ENCODE assay signal across 16 mouse cellular contexts in genomic region chr3:110105982-110106381, GRCm38 (mm10). TPM values are rescaled to one million over a fixed set of nuclear protein-coding genes. Genes with fewer than 3 reads are reported as not detected.
DNase-seq lines count a peak whose midpoint lies in the region; ATAC-seq and TF ChIP-seq lines count a peak whose summit lies in the region.
"Had no signal": no experiment of that assay in that cellular context is flagged by ENCODE, and none has a peak within 500 bp of the region (broad histone marks: within the 10 kb centered on the region; RNA-seq: fewer than 3 reads in every experiment).

No protein-coding gene starts in this region.

- TF ChIP-seq CTCF in forebrain, postnatal 0 days (IDR thresholded peaks at IDR 0.05; ENCODE audit: low read depth), result 0 out of 2 replicates have a peak, but pooled peaks have one; percentile 15
- peak; percentile 22; the same call in 1 of the 2 replicates for TF ChIP-seq CTCF in left cerebral cortex, adult 2 months (IDR thresholded peaks at IDR 0.05)

- H3K36me3 ChIP-seq in forebrain, postnatal 0 days (ENCODE audit: insufficient read depth), result no peaks in the 10 kb centered on the region
- H3K36me3 ChIP-seq in forebrain, embryonic 13.5 days (ENCODE audit: poor library complexity, severe bottlenecking), result no peaks in the 10 kb centered on the region
- H3K36me3 ChIP-seq: limb, embryonic 13.5 days; neural tube, embryonic 13.5 days had no signal

- H3K27me3 ChIP-seq in forebrain, postnatal 0 days (ENCODE audit: insufficient read depth, low read length), result no peaks in the 10 kb centered on the region
- no peaks in the 10 kb centered on the region for H3K27me3 ChIP-seq in forebrain, embryonic 13.5 days
- H3K27me3 ChIP-seq: limb, embryonic 13.5 days; neural tube, embryonic 13.5 days had no signal

- intact Hi-C loops in left cerebral cortex, adult 2 months (cut with DNase I), result no loop called here

- H3K9ac ChIP-seq in forebrain, postnatal 0 days, result no peak overlapping the region
- H3K9ac ChIP-seq in forebrain, embryonic 13.5 days, result no peak overlapping the region
- H3K9ac ChIP-seq: limb, embryonic 13.5 days; neural tube, embryonic 13.5 days had no signal

- no peak overlapping the region for H3K4me2 ChIP-seq in forebrain, postnatal 0 days (ENCODE audit: low read depth)
- H3K4me2 ChIP-seq in forebrain, embryonic 13.5 days, result no peak overlapping the region
- H3K4me2 ChIP-seq: limb, embryonic 13.5 days; midbrain, embryonic 11.5 days; neural tube, embryonic 13.5 days had no signal

- WGBS in forebrain, postnatal 0 days, result 37% methylated on average over 2 of the region's 2 CpGs
- WGBS in forebrain, embryonic 13.5 days, result 32% methylated on average over 2 of the region's 2 CpGs

- no peak overlapping the region for H3K4me3 ChIP-seq in forebrain, postnatal 0 days (ENCODE audit: low read depth, low read length)
- no peak overlapping the region for H3K4me3 ChIP-seq in forebrain, embryonic 13.5 days
- H3K4me3 ChIP-seq in left cerebral cortex, adult 2 months, result no peak overlapping the region
- H3K4me3 ChIP-seq: limb, embryonic 13.5 days; neural tube, embryonic 13.5 days had no signal

- no peaks in the 10 kb centered on the region for H3K9me3 ChIP-seq in forebrain, postnatal 0 days (ENCODE audit: low read length)
- no peaks in the 10 kb centered on the region for H3K9me3 ChIP-seq in forebrain, embryonic 13.5 days (replicated peaks)
- H3K9me3 ChIP-seq: limb, embryonic 13.5 days; neural tube, embryonic 13.5 days had no signal

- no peak for ATAC-seq in forebrain, postnatal 0 days
- no peak for ATAC-seq in forebrain, embryonic 13.5 days

- DNase-seq in forebrain, postnatal 0 days, result no peak
- DNase-seq in left cerebral cortex, adult 2 months (ENCODE audit: extremely low spot score in 1 of 2, low spot score in 2 of 2), result no peak
- DNase-seq in left cerebral cortex, adult 11 months (ENCODE audit: low spot score), result no peak
- peak; percentile 57 for DNase-seq in ZHBTc4 (ENCODE audit: low read depth, low spot score)
- DNase-seq in cerebellum, postnatal 25 days, result peak; percentile 36 to 54
- no peak for DNase-seq in heart, adult 9 months (ENCODE audit: low spot score in 2 of 2)
- no peak for DNase-seq in spleen, postnatal 4 days (ENCODE audit: low spot score in 2 of 2)
- DNase-seq: adrenal gland, postnatal 14 days; gastrocnemius, postnatal 25 days; kidney, adult 11 months; lung, adult 18-20 months had no signal

- H3K4me1 ChIP-seq in forebrain, postnatal 0 days (ENCODE audit: insufficient read depth), result no peaks in the 10 kb centered on the region
- no peaks in the 10 kb centered on the region for H3K4me1 ChIP-seq in forebrain, embryonic 13.5 days
- H3K4me1 ChIP-seq: limb, embryonic 13.5 days; neural tube, embryonic 13.5 days had no signal

- H3K27ac ChIP-seq in forebrain, postnatal 0 days (ENCODE audit: low read depth, low read length), result no peak overlapping the region
- H3K27ac ChIP-seq in forebrain, embryonic 13.5 days, result no peak overlapping the region
- H3K27ac ChIP-seq in left cerebral cortex, adult 2 months, result no peak overlapping the region
- H3K27ac ChIP-seq: limb, embryonic 13.5 days; neural tube, embryonic 13.5 days had no signal

RNA-seq across cellular contexts. Expression of gene Ntng1, which starts 37.8 kb away (rescaled TPM):
- 19.5 and 34.5 TPM in 2 replicates for total RNA-seq in forebrain, postnatal 0 days (2014; rRNA removed)
- polyA plus RNA-seq in forebrain, postnatal 0 days (2015; fragmentation: Nextera tagmentation; extraction: Ambion mirVana), result 11.9 and 32.9 TPM in 2 replicates
- 9.0 and 12.6 TPM in 2 replicates for polyA plus RNA-seq in forebrain, embryonic 13.5 days (2015; fragmentation: Nextera tagmentation; extraction: Ambion mirVana)
- 10 to 100 TPM; 33.2 to 38.2 TPM for total RNA-seq in left cerebral cortex, adult 2 months (2021)
- total RNA-seq: common myeloid progenitor, adult 5-6 weeks had no signal

Comparison
In these comparisons a context has a peak if more than half of its experiments do, and no peak if none do; other contexts are left out.
1. DNase-seq: peak in ZHBTc4 (single experiment) and cerebellum, postnatal 25 days (2 of 2); none in forebrain, postnatal 0 days (single experiment), left cerebral cortex, adult 2 months (0 of 2), left cerebral cortex, adult 11 months (single experiment), heart, adult 9 months (0 of 2) and spleen, postnatal 4 days (0 of 2).